Mouse (Mus musculus): ENCODE results near the gene Spcs1. TPM values are rescaled to one million over a fixed set of nuclear protein-coding genes. Genes with fewer than 3 reads are reported as not detected.

Gene Spcs1
- polyA plus RNA-seq, 1 experiment from 2014 or later, result 323 TPM

Other genes with a start within 250 kb of the Spcs1 start
- gene Tmem110, start 176.1 kb downstream of the Spcs1 start, polyA plus RNA-seq (2015; fragmentation: Nextera tagmentation; extraction: Ambion mirVana), result 13.2 and 15.6 TPM in 2 replicates
- 0.44 and 0.47 TPM in 2 replicates for gene Mustn1, start 122.5 kb downstream of the Spcs1 start, polyA plus RNA-seq (2015; fragmentation: Nextera tagmentation; extraction: Ambion mirVana)
- 0.16 TPM in 1 of 2 replicates, not detected in the other for gene Itih4, start 115.2 kb downstream of the Spcs1 start, polyA plus RNA-seq (2015; fragmentation: Nextera tagmentation; extraction: Ambion mirVana)
- 0.18 and 0.35 TPM in 2 replicates for gene Itih3, start 77.9 kb downstream of the Spcs1 start, polyA plus RNA-seq (2015; fragmentation: Nextera tagmentation; extraction: Ambion mirVana)
- gene Itih1, start 58.4 kb downstream of the Spcs1 start, polyA plus RNA-seq (2015; fragmentation: Nextera tagmentation; extraction: Ambion mirVana), result 0.09 TPM in 1 of 2 replicates, not detected in the other
- gene Nek4, start 50.3 kb downstream of the Spcs1 start, polyA plus RNA-seq (2015; fragmentation: Nextera tagmentation; extraction: Ambion mirVana), result 17.8 and 20.8 TPM in 2 replicates
- gene Glt8d1, start 272 bp downstream of the Spcs1 start, polyA plus RNA-seq (2015; fragmentation: Nextera tagmentation; extraction: Ambion mirVana), result 56.4 and 63.1 TPM in 2 replicates
- 166 and 170 TPM in 2 replicates for gene Pbrm1, start 17.5 kb upstream of the Spcs1 start, polyA plus RNA-seq (2015; fragmentation: Nextera tagmentation; extraction: Ambion mirVana)
- gene Gnl3, start 17.5 kb upstream of the Spcs1 start, polyA plus RNA-seq (2015; fragmentation: Nextera tagmentation; extraction: Ambion mirVana), result 76.7 and 80.8 TPM in 2 replicates
- 76.6 and 82.2 TPM in 2 replicates for gene Smim4, start 127.3 kb upstream of the Spcs1 start, polyA plus RNA-seq (2015; fragmentation: Nextera tagmentation; extraction: Ambion mirVana)
- gene Nt5dc2, start 129.4 kb upstream of the Spcs1 start, polyA plus RNA-seq (2015; fragmentation: Nextera tagmentation; extraction: Ambion mirVana), result 306 and 325 TPM in 2 replicates
- 13.5 and 16.3 TPM in 2 replicates for gene Stab1, start 167.0 kb upstream of the Spcs1 start, polyA plus RNA-seq (2015; fragmentation: Nextera tagmentation; extraction: Ambion mirVana)
- gene Tnnc1, start 206.6 kb upstream of the Spcs1 start, polyA plus RNA-seq (2015; fragmentation: Nextera tagmentation; extraction: Ambion mirVana), result 0.84 and 2.2 TPM in 2 replicates
- gene Nisch, start 215.3 kb upstream of the Spcs1 start, polyA plus RNA-seq (2015; fragmentation: Nextera tagmentation; extraction: Ambion mirVana), result 298 and 341 TPM in 2 replicates
- gene Sema3g, start 216.2 kb upstream of the Spcs1 start, polyA plus RNA-seq (2015; fragmentation: Nextera tagmentation; extraction: Ambion mirVana), result 0.57 and 0.58 TPM in 2 replicates
- 13.2 and 14.7 TPM in 2 replicates for gene Phf7, start 249.6 kb upstream of the Spcs1 start, polyA plus RNA-seq (2015; fragmentation: Nextera tagmentation; extraction: Ambion mirVana)
- 128 and 139 TPM in 2 replicates for gene Bap1, start 249.8 kb upstream of the Spcs1 start, polyA plus RNA-seq (2015; fragmentation: Nextera tagmentation; extraction: Ambion mirVana)